Comparison of ENCODE assay signal across 14 mouse cellular contexts in the genomic region with DNA sequence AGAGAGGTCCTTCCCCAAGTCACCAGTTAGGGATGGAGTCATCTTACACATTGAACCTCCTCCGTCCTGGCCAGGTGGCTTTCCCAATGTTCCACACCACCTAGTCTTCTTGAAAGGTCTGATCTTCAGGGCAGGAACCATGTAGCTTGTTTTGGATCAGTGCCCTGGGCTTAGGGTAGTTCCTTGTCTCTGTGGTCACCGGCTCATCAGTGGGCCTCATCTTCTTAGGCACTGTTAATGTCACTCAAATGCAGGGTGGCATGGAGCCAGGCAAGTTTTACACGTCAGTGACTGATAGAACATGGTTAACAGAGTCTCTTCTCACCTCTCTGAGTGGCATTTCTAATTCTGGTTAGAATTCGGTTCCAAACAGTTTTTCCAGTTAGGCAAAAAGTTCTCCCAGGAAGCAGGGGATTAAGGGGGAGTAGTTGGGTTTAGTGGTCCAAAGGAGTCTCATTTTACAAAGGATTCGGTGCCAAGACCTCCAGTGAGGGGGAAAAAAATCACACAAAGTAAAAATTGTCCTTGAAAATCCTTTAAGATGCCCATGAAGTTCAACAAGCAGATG. TPM values are rescaled to one million over a fixed set of nuclear protein-coding genes. Genes with fewer than 3 reads are reported as not detected.
DNase-seq lines count a peak whose midpoint lies in the region; ATAC-seq and TF ChIP-seq lines count a peak whose summit lies in the region.
"Had no signal": no experiment of that assay in that cellular context is flagged by ENCODE, and none has a peak within 500 bp of the region (broad histone marks: within the 10 kb centered on the region; RNA-seq: fewer than 3 reads in every experiment).

No protein-coding gene starts in this region.

- no peak overlapping the region for H3K4me2 ChIP-seq in lung, embryonic 14.5 days
- no peak overlapping the region for H3K4me2 ChIP-seq in embryonic facial prominence, embryonic 13.5 days
- H3K4me2 ChIP-seq: hindbrain, embryonic 13.5 days had no signal

- TF ChIP-seq CTCF in lung, embryonic 14.5 days (IDR thresholded peaks at IDR 0.05; ENCODE audit: low read depth), result no peak
- TF ChIP-seq CTCF in lung, adult 2 months (IDR thresholded peaks at IDR 0.05; ENCODE audit: insufficient read depth, low read length), result no peak

- ATAC-seq in lung, embryonic 14.5 days (ENCODE audit: insufficient read depth), result no peak
- no peak for ATAC-seq in embryonic facial prominence, embryonic 13.5 days (ENCODE audit: insufficient number of reproducible peaks, insufficient read depth, low FRiP score, low TSS enrichment, low read depth)
- 0 out of 2 replicates have a peak, but pooled peaks have one; percentile 40 for ATAC-seq in megakaryocyte-erythroid progenitor cell, adult 5-6 weeks (replicated peaks; ENCODE audit: low FRiP score, low TSS enrichment, poor library complexity, severe bottlenecking)
- no peak for ATAC-seq in erythroid progenitor cell, adult 5-6 weeks (replicated peaks; ENCODE audit: low FRiP score, poor library complexity, severe bottlenecking)

- H3K36me3 ChIP-seq in heart, embryonic 10.5 days, result no peaks in the 10 kb centered on the region
- H3K36me3 ChIP-seq in lung, embryonic 14.5 days (ENCODE audit: insufficient read depth), result no peaks in the 10 kb centered on the region
- no peaks in the 10 kb centered on the region for H3K36me3 ChIP-seq in embryonic facial prominence, embryonic 13.5 days
- H3K36me3 ChIP-seq: G1E; hindbrain, embryonic 13.5 days had no signal

- no peaks in the 10 kb centered on the region for H3K9me3 ChIP-seq in heart, embryonic 10.5 days
- no peaks in the 10 kb centered on the region for H3K9me3 ChIP-seq in lung, embryonic 14.5 days (ENCODE audit: low read depth, low read length)
- H3K9me3 ChIP-seq in embryonic facial prominence, embryonic 13.5 days, result no peaks in the 10 kb centered on the region
- H3K9me3 ChIP-seq: G1E; hindbrain, embryonic 13.5 days; megakaryocyte, embryonic 14.5 days had no signal

- intact Hi-C loops in heart, postnatal 25 days (cut with DNase I), result no loop called here

- no peak overlapping the region for H3K9ac ChIP-seq in lung, embryonic 14.5 days
- no peak overlapping the region for H3K9ac ChIP-seq in embryonic facial prominence, embryonic 13.5 days
- H3K9ac ChIP-seq: hindbrain, embryonic 13.5 days; liver, embryonic 14.5 days had no signal

- no peak for DNase-seq in heart, embryonic 10.5 days (ENCODE audit: low spot score)
- no peak for DNase-seq in heart, postnatal 25 days (ENCODE audit: low spot score)
- DNase-seq in lung, embryonic 14.5 days, result no peak
- DNase-seq in lung, adult 2 months, result no peak
- no peak for DNase-seq in cerebellum, adult 9-11 months
- DNase-seq: B cell, adult 2 months; thymus, adult 2 months had no signal

- no peaks in the 10 kb centered on the region for H3K27me3 ChIP-seq in heart, embryonic 10.5 days (ENCODE audit: insufficient read depth, poor library complexity, severe bottlenecking)
- H3K27me3 ChIP-seq in lung, embryonic 14.5 days (ENCODE audit: insufficient read depth, low read length), result no peaks in the 10 kb centered on the region
- no peaks in the 10 kb centered on the region for H3K27me3 ChIP-seq in embryonic facial prominence, embryonic 13.5 days
- H3K27me3 ChIP-seq: hindbrain, embryonic 13.5 days had no signal

- TF ChIP-seq POLR2A in lung, adult 2 months (IDR thresholded peaks at IDR 0.05; ENCODE audit: borderline replicate concordance, extremely low read depth, low read depth, low read length), result no peak

- 54% methylated on average over 5 of the region's 5 CpGs for WGBS in heart, embryonic 10.5 days
- 47% methylated on average over 5 of the region's 5 CpGs for WGBS in lung, embryonic 14.5 days
- WGBS in lung, adult 2 months, result 69% methylated on average over 5 of the region's 5 CpGs
- 34% methylated on average over 5 of the region's 5 CpGs for WGBS in embryonic facial prominence, embryonic 13.5 days

- peak overlapping the region; percentile 79; the same call in 1 of the 2 replicates for H3K27ac ChIP-seq in heart, embryonic 10.5 days
- peak overlapping the region; percentile 77; the same call in 1 of the 2 replicates for H3K27ac ChIP-seq in lung, embryonic 14.5 days (ENCODE audit: low read depth)
- peak overlapping the region; percentile 29; the same call in 1 of the 2 replicates for H3K27ac ChIP-seq in embryonic facial prominence, embryonic 13.5 days
- H3K27ac ChIP-seq: hindbrain, embryonic 13.5 days; liver, embryonic 14.5 days had no signal

- H3K4me1 ChIP-seq in heart, embryonic 10.5 days, result peaks cover 41% of the 10 kb centered on the region
- H3K4me1 ChIP-seq in lung, embryonic 14.5 days (ENCODE audit: insufficient read depth), result peaks cover 30% of the 10 kb centered on the region
- peaks cover 17% of the 10 kb centered on the region for H3K4me1 ChIP-seq in lung, adult 2 months (ENCODE audit: control insufficient read depth, insufficient read depth, low read length)
- peaks cover 47% of the 10 kb centered on the region for H3K4me1 ChIP-seq in embryonic facial prominence, embryonic 13.5 days

- no peak overlapping the region for H3K4me3 ChIP-seq in heart, embryonic 10.5 days
- H3K4me3 ChIP-seq in lung, embryonic 14.5 days (ENCODE audit: low read depth, low read length), result no peak overlapping the region
- no peak overlapping the region for H3K4me3 ChIP-seq in lung, adult 2 months (replicated peaks; ENCODE audit: extremely low read depth, low read depth, low read length)
- H3K4me3 ChIP-seq in embryonic facial prominence, embryonic 13.5 days, result no peak overlapping the region
- H3K4me3 ChIP-seq: hindbrain, embryonic 13.5 days; megakaryocyte, embryonic 14.5 days had no signal

RNA-seq across cellular contexts. Expression of gene Bmf, which starts 26.2 kb away (rescaled TPM):
- polyA plus RNA-seq in heart, embryonic 10.5 days (2016; fragmentation: Nextera tagmentation; extraction: Ambion mirVana), result 2.5 and 3.7 TPM in 2 replicates
- 10 to 100 TPM in 1 of 2 experiments, 1 to 10 TPM in 1; 7.3 to 11.5 TPM for total RNA-seq in heart, postnatal 25 days (2021)
- 5.0 and 7.1 TPM in 2 replicates for polyA plus RNA-seq in lung, embryonic 14.5 days (2014; fragmentation: Nextera tagmentation; extraction: Ambion mirVana)
- polyA plus RNA-seq in lung, adult 2 months (2012; rRNA removed), result 31.5 and 35.9 TPM in 2 replicates
- 4.1 and 4.3 TPM in 2 replicates for polyA plus RNA-seq in embryonic facial prominence, embryonic 13.5 days (2015; fragmentation: Nextera tagmentation; extraction: Ambion mirVana)
- 1.2 TPM in 1 of 2 replicates, not detected in the other for total RNA-seq in megakaryocyte-erythroid progenitor cell, adult 5-6 weeks (2014; fragmentation: Nextera tagmentation)
- 1.3 and 2.1 TPM in 2 replicates for total RNA-seq in megakaryocyte-erythroid progenitor cell, adult 5-6 weeks (2017)
- total RNA-seq in erythroid progenitor cell, adult 5-6 weeks (2015; ENCODE audit: low replicate concordance), result 2.1 and 3.2 TPM in 2 replicates
- 1.0 and 5.9 TPM in 2 replicates for total RNA-seq in erythroid progenitor cell, adult 5-6 weeks (2017; ENCODE audit: low replicate concordance)
- polyA plus RNA-seq: G1E had no signal

RNA-seq across cellular contexts. Expression of gene Srp14, which starts 43.7 kb away (rescaled TPM):
- 209 and 232 TPM in 2 replicates for polyA plus RNA-seq in heart, embryonic 10.5 days (2016; fragmentation: Nextera tagmentation; extraction: Ambion mirVana)
- 100 to 1,000 TPM; 107 to 116 TPM for total RNA-seq in heart, postnatal 25 days (2021)
- polyA plus RNA-seq in lung, embryonic 14.5 days (2014; fragmentation: Nextera tagmentation; extraction: Ambion mirVana), result 214 and 218 TPM in 2 replicates
- polyA plus RNA-seq in lung, adult 2 months (2012; rRNA removed), result 53.4 and 70.5 TPM in 2 replicates
- 275 TPM in 2 replicates for polyA plus RNA-seq in embryonic facial prominence, embryonic 13.5 days (2015; fragmentation: Nextera tagmentation; extraction: Ambion mirVana)
- total RNA-seq in megakaryocyte-erythroid progenitor cell, adult 5-6 weeks (2014; fragmentation: Nextera tagmentation), result 137 and 155 TPM in 2 replicates
- 129 and 225 TPM in 2 replicates for total RNA-seq in megakaryocyte-erythroid progenitor cell, adult 5-6 weeks (2017)
- 38.9 and 114 TPM in 2 replicates for total RNA-seq in erythroid progenitor cell, adult 5-6 weeks (2015; ENCODE audit: low replicate concordance)
- 50.6 and 86.5 TPM in 2 replicates for total RNA-seq in erythroid progenitor cell, adult 5-6 weeks (2017; ENCODE audit: low replicate concordance)

Comparison
In these comparisons a context has a peak if more than half of its experiments do, and no peak if none do; other contexts are left out.
1. H3K27ac ChIP-seq: peak in every context shown above with its lines; median percentile 79 in heart, embryonic 10.5 days; 77 in lung, embryonic 14.5 days; 29 in embryonic facial prominence, embryonic 13.5 days.